Mouse (Mus musculus) layer of hippocampus, postnatal 25 days (tissue): ENCODE measurements around the gene F2. TPM values are rescaled to one million over a fixed set of nuclear protein-coding genes. Genes with fewer than 3 reads are reported as not detected.

Experiments
- DNase-seq, 2 experiments: peaks; one replicate each; pipeline ENCODE4 v3.0.0; 2022; ENCODE audit warnings: mixed read lengths in 2 of 2, low spot score in 1 of 2; ENCODE audit errors: extremely low spot score in 1 of 2
- total RNA-seq, 2 experiments: library from RNA; stranded (reverse); gene quantifications; 2 replicates each; pipeline ENCODE4 v1.2.3; 2021

The F2 gene
- total RNA-seq, 2 experiments from 2014 or later = not detected

DNA sequence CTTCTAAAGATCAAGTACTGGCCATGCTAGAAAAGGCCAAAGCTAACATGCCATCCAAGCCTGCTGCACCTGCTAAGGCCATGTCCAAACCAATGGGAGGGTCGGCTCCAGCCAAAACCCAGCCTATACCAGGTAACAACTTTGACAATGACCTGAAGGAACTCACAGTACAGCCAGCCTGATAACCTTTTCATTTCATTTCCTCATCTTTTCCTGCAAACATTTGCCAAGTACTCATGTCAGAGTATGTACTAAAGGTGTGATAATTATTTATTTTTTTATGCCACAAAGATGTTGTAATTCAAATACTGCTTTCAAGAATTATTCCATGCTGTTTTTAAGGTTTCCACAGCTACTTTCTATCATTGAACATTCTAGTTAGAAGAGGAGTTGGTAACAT is 50.0 kb downstream of the F2 start:
- DNase-seq = no peak

DNA sequence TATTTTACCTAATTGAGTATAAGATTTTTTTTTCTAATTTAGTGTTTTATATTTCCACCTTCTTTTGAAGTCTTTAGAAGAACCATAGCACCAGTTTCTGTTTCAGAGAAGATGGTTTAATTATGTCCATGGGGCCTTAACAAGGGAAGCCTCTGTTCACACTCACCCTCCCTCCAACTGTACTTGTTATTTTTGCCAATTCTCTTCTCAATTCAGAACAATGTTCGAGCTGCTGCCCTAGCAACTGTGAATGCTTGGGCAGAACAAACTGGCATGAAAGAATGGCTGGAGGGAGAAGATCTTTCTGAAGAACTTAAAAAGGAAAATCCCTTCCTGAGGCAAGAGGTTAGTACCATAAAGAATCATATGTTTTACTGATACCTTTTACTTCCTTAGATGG is 55.3 kb downstream of the F2 start:
- DNase-seq = no peak

Other genes with a start within 250 kb of the F2 start
- gene 1110051M20Rik, start 191.7 kb downstream of the F2 start, total RNA-seq = 100 to 1,000 TPM; 101 to 108 TPM
- gene Lrp4, start 178.9 kb downstream of the F2 start, total RNA-seq = 10 to 100 TPM; 33.3 to 33.8 TPM
- gene Ckap5, start 109.7 kb downstream of the F2 start, total RNA-seq = 100 to 1,000 TPM; 107 to 115 TPM
- gene Zfp408, start 13.4 kb upstream of the F2 start, total RNA-seq = 10 to 100 TPM in 1 of 2 experiments, 1 to 10 TPM in 1; 8.9 to 12.1 TPM
- 10 to 100 TPM; 64.1 to 68.9 TPM for gene Arhgap1, start 13.4 kb upstream of the F2 start, total RNA-seq
- 10 to 100 TPM; 72.0 to 74.3 TPM for gene Atg13, start 74.2 kb upstream of the F2 start, total RNA-seq
- 1 to 10 TPM; 7.1 to 7.9 TPM for gene Harbi1, start 74.4 kb upstream of the F2 start, total RNA-seq
- 10 to 100 TPM; 44.8 to 47.1 TPM for gene Ambra1, start 93.7 kb upstream of the F2 start, total RNA-seq